Mouse (Mus musculus) midbrain, embryonic 16.5 days (tissue): Measurements from ENCODE around the gene Pkdcc. TPM values are rescaled to one million over a fixed set of nuclear protein-coding genes. Genes with fewer than 3 reads are reported as not detected.
A peak's percentile ranks its signal among the peaks of the same experiment; 100 is the strongest.

Experiments used
- ATAC-seq: fragments of 200-750 bp; cut with Nextera tagmentation; 2 replicates; pipeline ENCODE4 v1.8.0; 2017; ENCODE audit warnings: moderate TSS enrichment
- H3K27ac ChIP-seq: fragments of 300-500 bp; sonication (generic); 2 replicates; pipeline ENCODE4 v1.5.1; 2014; ENCODE audit warnings: mild to moderate bottlenecking, low read length, mixed read lengths
- H3K27me3 ChIP-seq: fragments of 300-500 bp; sonication (generic); 2 replicates; pipeline ENCODE4 v1.6.1; 2014; ENCODE audit warnings: low read depth, low read length, mixed read lengths; ENCODE audit not compliant: control insufficient read depth, insufficient read depth
- H3K36me3 ChIP-seq: fragments of 300-500 bp; sonication (generic); 2 replicates; pipeline ENCODE4 v1.6.1; 2014; ENCODE audit warnings: mild to moderate bottlenecking, low read length, moderate library complexity, mixed read lengths; ENCODE audit not compliant: control insufficient read depth, insufficient read depth
- H3K4me1 ChIP-seq: fragments of 300-500 bp; sonication (generic); 2 replicates; pipeline ENCODE4 v1.6.1; 2014; ENCODE audit warnings: mild to moderate bottlenecking, low read length, mixed read lengths; ENCODE audit not compliant: control insufficient read depth, insufficient read depth
- H3K4me2 ChIP-seq: fragments of 300-500 bp; sonication (generic); 2 replicates; pipeline ENCODE4 v1.6.1; 2014; ENCODE audit warnings: mild to moderate bottlenecking, low read length, mixed read lengths
- H3K4me3 ChIP-seq: fragments of 300-500 bp; sonication (generic); 2 replicates; pipeline ENCODE4 v1.5.1; 2014; ENCODE audit warnings: low read depth, mild to moderate bottlenecking, low read length, moderate library complexity, mixed read lengths
- H3K9ac ChIP-seq: fragments of 300-500 bp; sonication (generic); 2 replicates; pipeline ENCODE4 v1.6.1; 2014; ENCODE audit warnings: low read depth, low read length, mixed read lengths
- H3K9me3 ChIP-seq: fragments of 300-500 bp; sonication (generic); replicated peaks from 2 replicates; pipeline ENCODE4 v1.6.1; 2014; ENCODE audit warnings: mild to moderate bottlenecking, low read length, mixed read lengths; ENCODE audit not compliant: control insufficient read depth, poor library complexity, severe bottlenecking
- WGBS: fragments of 180-500 bp; shearing (Covaris S2); extraction: QIAGEN DNeasy Blood & Tissue Kit; methylation state at CpG from one replicate; pipeline ENCODE4 v1.1.7; 2014; 5-methylcytosine and 5-hydroxymethylcytosine counted together
- polyA plus RNA-seq: library from polyadenylated mRNA; unstranded; fragments of >200 nt; fragmentation: Nextera tagmentation; extraction: Ambion mirVana; gene quantifications from 2 replicates; pipeline ENCODE4 v1.2.1, GENCODE M21; 2015

The Pkdcc gene
- polyA plus RNA-seq, 1 experiment from 2014 or later: 4.3 TPM

- Histone ChIP-seq H3K4me1 (no peaks in the 10 kb centered on the region), H3K4me2 (no peak overlapping the region), H3K36me3 (no peaks in the 10 kb centered on the region), H3K27ac (no peak overlapping the region), H3K9ac (no peak overlapping the region), H3K9me3 (no peaks in the 10 kb centered on the region), H3K27me3 (no peaks in the 10 kb centered on the region; the same call in 1 of the 2 replicates), H3K4me3 (no peak overlapping the region)
- 30% methylated on average over 2 of the region's 2 CpGs for WGBS
- ATAC-seq: no peak
These were observed 33.4 kb downstream of the Pkdcc start for GRCm38 (mm10) chr17:83248467-83248866.

- Histone ChIP-seq H3K27ac (no peak overlapping the region), H3K9ac (no peak overlapping the region), H3K27me3 (no peaks in the 10 kb centered on the region; the same call in none of the 2 replicates), H3K4me3 (no peak overlapping the region), H3K9me3 (no peaks in the 10 kb centered on the region), H3K4me2 (no peak overlapping the region), H3K4me1 (no peaks in the 10 kb centered on the region), H3K36me3 (no peaks in the 10 kb centered on the region)
- no peak for ATAC-seq
- 86% methylated on average over 18 of the region's 18 CpGs for WGBS
These were observed 35.9 kb downstream of the Pkdcc start for GRCm38 (mm10) chr17:83250903-83251526.

GRCm38 (mm10) chr17:83253051-83253649, 38.1 kb downstream of the Pkdcc start:
- Histone ChIP-seq H3K4me2 (no peak overlapping the region), H3K9ac (no peak overlapping the region), H3K9me3 (no peaks in the 10 kb centered on the region), H3K27me3 (no peaks in the 10 kb centered on the region; the same call in none of the 2 replicates), H3K4me1 (no peaks in the 10 kb centered on the region), H3K4me3 (no peak overlapping the region), H3K36me3 (no peaks in the 10 kb centered on the region), H3K27ac (no peak overlapping the region)
- peak; percentile 85 for ATAC-seq
- WGBS: 31% methylated on average over 12 of the region's 12 CpGs

GRCm38 (mm10) chr17:83267202-83268128, 52.4 kb downstream of the Pkdcc start:
- H3K36me3 ChIP-seq: no peaks in the 10 kb centered on the region
- H3K27me3 ChIP-seq: no peaks in the 10 kb centered on the region; the same call in 1 of the 2 replicates
- peak overlapping the region; percentile 63 for H3K4me2 ChIP-seq
- H3K9ac ChIP-seq: peak overlapping the region; percentile 48; the same call in 1 of the 2 replicates
- ATAC-seq: peak; percentile 96
- 48% methylated on average over 23 of the region's 23 CpGs for WGBS
- peak overlapping the region; percentile 32 for H3K4me3 ChIP-seq
- no peaks in the 10 kb centered on the region; the same call in 1 of the 2 replicates for H3K4me1 ChIP-seq
- H3K9me3 ChIP-seq: no peaks in the 10 kb centered on the region
- peak overlapping the region; percentile 8; the same call in 1 of the 2 replicates for H3K27ac ChIP-seq

GRCm38 (mm10) chr17:83271509-83271908, 56.4 kb downstream of the Pkdcc start:
- no peaks in the 10 kb centered on the region for H3K9me3 ChIP-seq
- H3K4me1 ChIP-seq: peaks cover 2% of the 10 kb centered on the region; the same call in 1 of the 2 replicates
- H3K4me3 ChIP-seq: no peak overlapping the region
- no peaks in the 10 kb centered on the region; the same call in none of the 2 replicates for H3K27me3 ChIP-seq
- ATAC-seq: 0 out of 2 replicates have a peak, but pooled peaks have one; percentile 12
- H3K4me2 ChIP-seq: no peak overlapping the region
- H3K36me3 ChIP-seq: no peaks in the 10 kb centered on the region
- 1% methylated on average over 3 of the region's 3 CpGs for WGBS
- no peak overlapping the region for H3K27ac ChIP-seq
- H3K9ac ChIP-seq: no peak overlapping the region

- Histone ChIP-seq H3K4me2 (no peak overlapping the region), H3K4me1 (peaks cover 8% of the 10 kb centered on the region), H3K27me3 (no peaks in the 10 kb centered on the region; the same call in none of the 2 replicates), H3K27ac (no peak overlapping the region), H3K9me3 (no peaks in the 10 kb centered on the region), H3K4me3 (no peak overlapping the region), H3K9ac (no peak overlapping the region), H3K36me3 (no peaks in the 10 kb centered on the region)
- ATAC-seq: no peak
- 66% methylated on average over 8 of the region's 8 CpGs for WGBS
These were observed 57.5 kb downstream of the Pkdcc start for GRCm38 (mm10) chr17:83272641-83273040.

- Histone ChIP-seq H3K27ac (no peak overlapping the region), H3K4me2 (no peak overlapping the region), H3K9ac (no peak overlapping the region), H3K36me3 (no peaks in the 10 kb centered on the region), H3K27me3 (no peaks in the 10 kb centered on the region; the same call in none of the 2 replicates), H3K9me3 (no peaks in the 10 kb centered on the region), H3K4me1 (peaks cover 10% of the 10 kb centered on the region), H3K4me3 (no peak overlapping the region)
- ATAC-seq: no peak
- WGBS: 22% methylated on average over 9 of the region's 9 CpGs
These were observed 58.5 kb downstream of the Pkdcc start for GRCm38 (mm10) chr17:83273636-83274035.

GRCm38 (mm10) chr17:83274101-83274500, 59.0 kb downstream of the Pkdcc start:
- H3K36me3 ChIP-seq: no peaks in the 10 kb centered on the region
- ATAC-seq: no peak
- H3K27ac ChIP-seq: no peak overlapping the region

More at GRCm38 (mm10) chr17:83274101-83274500, 59.0 kb downstream of the Pkdcc start:
- H3K27me3 ChIP-seq: no peaks in the 10 kb centered on the region; the same call in none of the 2 replicates
- no peak overlapping the region for H3K9ac ChIP-seq
- peaks cover 10% of the 10 kb centered on the region for H3K4me1 ChIP-seq
- WGBS: 51% methylated on average over 4 of the region's 4 CpGs
- no peaks in the 10 kb centered on the region for H3K9me3 ChIP-seq
- H3K4me2 ChIP-seq: no peak overlapping the region
- H3K4me3 ChIP-seq: no peak overlapping the region
